Mouse (Mus musculus) bone marrow macrophage, adult 2 months (primary cell): ENCODE data around the gene Snx9. TPM values are rescaled to one million over a fixed set of nuclear protein-coding genes. Genes with fewer than 3 reads are reported as not detected.

Experiments used
- H3K27ac ChIP-seq: 2 replicates; pipeline ENCODE4 v1.5.1; 2012; ENCODE audit warnings: low read depth, low read length; ENCODE audit not compliant: insufficient read depth
- H3K4me1 ChIP-seq: 2 replicates; pipeline ENCODE4 v1.6.1; 2012; ENCODE audit warnings: low read length; ENCODE audit not compliant: control insufficient read depth, insufficient read depth
- H3K4me3 ChIP-seq: 2 replicates; pipeline ENCODE4 v1.5.1; 2012; ENCODE audit warnings: mild to moderate bottlenecking, low read length, moderate library complexity; ENCODE audit not compliant: insufficient read depth
- CTCF ChIP-seq: IDR thresholded peaks from 2 replicates; pipeline ENCODE4 v1.5.1; 2012; ENCODE audit warnings: low read depth, mild to moderate bottlenecking, low read length, moderate library complexity
- POLR2A ChIP-seq: IDR thresholded peaks from 2 replicates; pipeline ENCODE4 v1.6.1; 2012; ENCODE audit warnings: mild to moderate bottlenecking, low read depth, low read length, borderline replicate concordance
- polyA plus RNA-seq: library from polyadenylated mRNA; stranded (reverse); fragments of >200 nt; gene quantifications from 2 replicates; pipeline ENCODE4 v1.2.4, GENCODE M21; 2012; ENCODE audit not compliant: missing spikeins, insufficient read depth, insufficient read length

Snx9 gene
- polyA plus RNA-seq, 1 experiment = 77.6 TPM

DNA sequence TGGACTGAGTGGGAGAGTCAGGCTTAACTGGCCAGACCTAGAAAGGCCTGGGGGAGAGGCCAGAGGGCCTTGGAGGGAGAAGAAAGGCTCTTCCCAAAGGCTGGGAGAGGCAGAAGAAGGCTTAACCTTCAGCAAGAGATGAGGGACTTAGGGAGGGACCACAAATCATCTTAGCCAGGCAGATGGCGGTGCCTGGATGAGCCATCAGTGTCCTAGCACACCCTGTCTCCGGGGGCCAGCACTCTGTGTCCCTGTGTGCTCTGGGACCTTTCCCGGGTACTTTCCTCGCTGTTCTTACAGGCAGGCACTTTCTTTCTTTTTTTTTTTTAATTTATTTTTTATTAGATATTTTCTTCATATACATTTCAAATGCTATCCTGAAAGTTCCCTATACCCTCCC, 68.6 kb downstream of the Snx9 start:
- no peaks in the 10 kb centered on the region for H3K4me1 ChIP-seq
- no peak overlapping the region for H3K27ac ChIP-seq
- no peak overlapping the region for H3K4me3 ChIP-seq
- TF ChIP-seq POLR2A = no peak
- TF ChIP-seq CTCF = no peak

GRCm38 (mm10) chr17:5911591-5911990, 70.5 kb downstream of the Snx9 start:
- no peak for TF ChIP-seq POLR2A
- TF ChIP-seq CTCF = no peak
- Histone ChIP-seq H3K27ac (no peak overlapping the region), H3K4me3 (no peak overlapping the region), H3K4me1 (no peaks in the 10 kb centered on the region)

- Histone ChIP-seq H3K4me1 (no peaks in the 10 kb centered on the region), H3K27ac (no peak overlapping the region), H3K4me3 (no peak overlapping the region)
- no peak for TF ChIP-seq POLR2A
- no peak for TF ChIP-seq CTCF
Observed at GRCm38 (mm10) chr17:5912797-5913196, 71.7 kb downstream of the Snx9 start.

DNA sequence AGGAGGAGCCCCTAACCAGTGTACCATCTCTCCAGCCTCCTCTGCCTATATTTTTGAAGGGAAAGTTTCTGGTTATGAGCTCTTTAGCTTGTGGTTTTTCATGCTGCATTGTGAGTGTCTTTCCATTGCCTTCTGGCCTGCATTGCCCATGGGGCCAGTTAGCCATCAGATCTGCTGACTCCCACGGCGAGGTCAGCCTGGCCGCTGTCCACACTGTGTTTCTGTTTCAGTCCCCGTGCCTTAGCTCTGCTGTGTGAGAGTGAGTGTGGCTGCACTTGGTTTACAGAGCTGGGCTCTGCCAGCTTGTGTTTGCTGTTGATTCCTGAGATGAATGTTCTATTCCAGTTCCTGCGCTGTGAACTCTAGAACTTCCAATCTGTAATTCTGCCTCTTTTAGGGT, 73.1 kb downstream of the Snx9 start:
- H3K27ac ChIP-seq = no peak overlapping the region
- no peak overlapping the region for H3K4me3 ChIP-seq
- TF ChIP-seq CTCF (no peak), POLR2A (no peak)
- no peaks in the 10 kb centered on the region for H3K4me1 ChIP-seq

DNA sequence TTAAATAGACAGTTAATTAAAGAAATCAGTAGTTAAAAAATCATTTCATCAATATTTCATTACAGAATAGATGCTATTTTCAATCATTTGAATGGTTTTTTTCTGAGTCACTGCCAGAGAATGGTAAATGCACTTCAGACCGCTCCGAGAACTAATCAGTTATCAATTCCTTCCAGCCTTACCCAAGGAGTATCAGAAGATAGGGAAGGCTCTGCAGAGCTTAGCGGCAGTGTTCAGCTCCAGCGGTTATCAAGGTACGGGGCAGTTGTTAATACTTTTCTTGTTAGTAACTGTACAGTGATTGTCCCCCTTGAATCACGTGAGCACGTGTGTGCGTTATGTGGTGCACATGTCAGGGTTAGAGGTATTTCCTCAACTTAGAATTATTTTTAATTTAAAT, 80.8 kb downstream of the Snx9 start:
- TF ChIP-seq CTCF = no peak
- no peak for TF ChIP-seq POLR2A
- no peaks in the 10 kb centered on the region for H3K4me1 ChIP-seq
- H3K27ac ChIP-seq = no peak overlapping the region
- no peak overlapping the region for H3K4me3 ChIP-seq

GRCm38 (mm10) chr17:5923281-5923680, 82.2 kb downstream of the Snx9 start:
- TF ChIP-seq POLR2A (no peak), CTCF (peak; percentile 7; the same call in 1 of the 2 replicates)
- Histone ChIP-seq H3K4me1 (no peaks in the 10 kb centered on the region), H3K27ac (no peak overlapping the region)

DNA sequence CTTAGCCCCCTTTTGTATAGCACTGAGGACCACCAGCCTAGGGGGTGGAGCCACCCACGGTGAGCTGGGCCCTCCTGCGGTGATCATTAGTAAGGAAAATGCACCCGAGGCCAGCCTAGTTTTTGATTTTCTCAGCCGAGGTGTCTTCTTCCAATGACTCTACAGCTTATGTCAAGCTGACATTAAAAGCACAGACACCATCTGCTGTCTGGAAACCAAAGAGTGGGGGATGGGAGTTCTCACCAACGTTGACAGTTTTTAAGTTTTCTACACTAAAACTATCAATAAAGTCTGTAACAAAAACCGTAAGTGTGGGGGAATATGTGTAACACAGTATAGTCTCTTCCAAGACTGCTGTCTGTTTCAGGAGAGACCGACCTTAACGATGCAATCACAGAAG, 83.1 kb downstream of the Snx9 start:
- TF ChIP-seq CTCF (no peak), POLR2A (no peak)
- Histone ChIP-seq H3K4me3 (no peak overlapping the region), H3K4me1 (peaks cover 5% of the 10 kb centered on the region), H3K27ac (no peak overlapping the region)

More at GRCm38 (mm10) chr17:5923281-5923680, 82.2 kb downstream of the Snx9 start:
- H3K4me3 ChIP-seq = no peak overlapping the region

DNA sequence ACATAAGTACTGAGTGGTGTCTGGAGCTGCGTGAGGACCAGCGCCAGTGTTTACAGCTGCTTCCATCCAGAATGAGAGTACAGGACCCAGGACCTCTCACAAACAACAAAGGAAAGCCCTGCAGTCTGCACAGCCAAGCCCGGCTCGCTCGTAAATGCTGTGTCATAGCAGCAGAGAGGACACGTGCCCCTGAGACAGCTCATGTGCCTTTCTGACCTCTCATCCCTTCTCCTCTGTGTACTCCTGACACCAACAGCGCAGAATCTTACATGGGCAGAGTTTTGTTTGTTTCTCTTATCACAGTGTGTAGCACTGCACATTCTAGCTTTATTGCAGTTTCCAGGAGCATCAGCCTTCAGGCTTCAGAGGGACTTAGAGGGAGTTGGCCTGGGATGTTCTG, 85.6 kb downstream of the Snx9 start:
- H3K4me1 ChIP-seq = peaks cover 11% of the 10 kb centered on the region
- no peak overlapping the region for H3K4me3 ChIP-seq
- no peak for TF ChIP-seq POLR2A
- no peak for TF ChIP-seq CTCF
- H3K27ac ChIP-seq = no peak overlapping the region

GRCm38 (mm10) chr17:5929031-5929430, 87.9 kb downstream of the Snx9 start:
- no peak for TF ChIP-seq CTCF
- H3K27ac ChIP-seq = peak overlapping the region; percentile 68
- no peak overlapping the region for H3K4me3 ChIP-seq

GRCm38 (mm10) chr17:5932161-5932560, 91.0 kb downstream of the Snx9 start:
- TF ChIP-seq POLR2A = no peak
- no peak for TF ChIP-seq CTCF
- no peak overlapping the region for H3K4me3 ChIP-seq
- H3K4me1 ChIP-seq = peaks cover 24% of the 10 kb centered on the region
- no peak overlapping the region for H3K27ac ChIP-seq

More at GRCm38 (mm10) chr17:5929031-5929430, 87.9 kb downstream of the Snx9 start:
- peaks cover 11% of the 10 kb centered on the region for H3K4me1 ChIP-seq
